Mouse (Mus musculus) urinary bladder, adult 2 months (tissue): ENCODE measurements at regions not wholly inside any gene's neighbourhood (a gene's known extent, or its start where the extent isn't known, plus 50 kb on each side); places are given as distances from the start of the nearest gene placed in this dataset.

ENCODE experiments used
- DNase-seq: peaks from one replicate; pipeline ENCODE4 v3.0.0; 2022; ENCODE audit warnings: low spot score

GRCm38 (mm10) chrX:4440381-4440780 lies 69.9 kb downstream of the Btbd35f17 start:
- peak; percentile 18 for DNase-seq
